Mouse (Mus musculus) layer of hippocampus, adult 8-10 months (tissue): ENCODE results near the gene Kif3b. TPM values are rescaled to one million over a fixed set of nuclear protein-coding genes. Genes with fewer than 3 reads are reported as not detected.
A peak's percentile ranks its signal among the peaks of the same experiment; 100 is the strongest.
"Not testable (repeated sequence)": the region's sequence is repeated elsewhere in the genome, so short reads cannot be mapped to it uniquely, and the experiment has no call there.

ENCODE experiments used
- DNase-seq, 2 experiments: peaks; one replicate each; pipeline ENCODE4 v3.0.0; 2022; ENCODE audit warnings: low spot score in 2 of 2
- total RNA-seq, 4 experiments: library from RNA; stranded (reverse); gene quantifications; 2 replicates each; pipeline ENCODE4 v1.2.4; 2022

Kif3b gene
- 10 to 100 TPM; 46.6 to 58.4 (median 52.2) TPM for total RNA-seq

DNA sequence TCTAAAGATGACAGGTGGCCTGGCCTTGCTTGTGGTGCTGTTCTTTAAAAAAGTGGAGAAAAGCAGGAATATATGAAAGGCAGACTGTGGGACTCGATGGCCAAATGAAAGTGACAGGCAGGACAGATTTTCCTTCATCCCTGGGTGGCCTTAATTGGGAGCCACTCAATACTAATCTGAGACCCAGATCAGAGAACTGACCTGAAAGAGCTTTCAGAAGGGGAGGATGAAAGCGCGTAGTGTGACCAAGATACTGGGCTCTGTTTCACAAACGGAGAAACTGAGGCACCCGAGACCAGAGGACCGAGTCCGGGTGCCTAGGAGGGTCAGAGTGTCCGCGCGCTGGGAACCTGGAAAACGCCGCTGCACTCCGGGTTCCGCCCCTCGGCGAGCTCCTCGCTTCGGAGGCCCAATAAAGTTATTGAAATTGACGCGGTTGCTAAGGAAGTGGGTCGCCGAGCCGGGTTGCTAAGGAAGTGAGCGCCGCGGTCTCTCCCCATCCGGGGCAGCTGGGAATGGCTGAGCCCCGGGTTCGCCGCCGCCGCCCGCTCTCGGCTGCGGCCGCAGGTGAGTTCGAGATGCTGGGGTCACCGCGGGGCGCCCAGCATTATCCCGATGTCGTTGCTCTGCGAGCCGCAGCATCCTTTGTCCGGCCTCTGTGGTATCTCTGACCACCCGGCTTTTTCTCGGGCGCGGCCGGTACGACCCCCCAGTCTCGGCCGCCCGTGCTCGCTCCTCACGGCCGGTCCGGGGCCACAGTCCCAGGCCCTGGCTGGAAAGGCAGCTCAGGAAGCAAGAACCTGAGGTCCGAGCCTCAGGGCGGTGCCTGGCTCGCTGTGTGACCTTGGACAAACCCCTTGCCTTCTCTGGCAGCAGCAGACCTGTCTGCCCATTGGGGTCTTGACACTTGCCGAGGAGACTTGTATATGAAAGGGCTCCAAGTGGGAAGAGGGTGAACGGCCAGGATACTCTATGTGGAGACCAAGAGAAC, at the start of gene Kif3b:
Gene Kif3b, plus strand, starts transcription at position 476 of the 991 bp plus-strand sequence.
- DNase-seq = peak; percentile 83 to 86

DNA sequence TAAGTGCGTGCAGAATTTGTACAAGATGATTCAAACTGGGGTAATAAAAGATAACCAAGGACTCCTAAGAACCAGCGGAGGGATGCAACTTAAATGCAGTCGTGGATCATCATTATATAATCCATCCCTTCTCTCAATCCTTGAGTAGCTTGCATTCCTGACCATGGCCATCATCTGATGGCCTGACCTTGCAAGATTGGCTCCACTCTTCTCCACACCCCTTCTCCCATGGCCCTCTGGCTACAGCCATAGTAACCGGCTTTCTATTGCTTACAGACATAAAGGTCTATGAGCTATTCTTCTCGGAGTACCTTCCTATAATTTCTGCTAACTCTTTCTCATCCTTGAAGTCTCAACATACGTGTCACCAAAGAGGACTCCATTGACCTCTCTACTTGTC, 49.1 kb upstream of the Kif3b start:
- no peak for DNase-seq

DNA sequence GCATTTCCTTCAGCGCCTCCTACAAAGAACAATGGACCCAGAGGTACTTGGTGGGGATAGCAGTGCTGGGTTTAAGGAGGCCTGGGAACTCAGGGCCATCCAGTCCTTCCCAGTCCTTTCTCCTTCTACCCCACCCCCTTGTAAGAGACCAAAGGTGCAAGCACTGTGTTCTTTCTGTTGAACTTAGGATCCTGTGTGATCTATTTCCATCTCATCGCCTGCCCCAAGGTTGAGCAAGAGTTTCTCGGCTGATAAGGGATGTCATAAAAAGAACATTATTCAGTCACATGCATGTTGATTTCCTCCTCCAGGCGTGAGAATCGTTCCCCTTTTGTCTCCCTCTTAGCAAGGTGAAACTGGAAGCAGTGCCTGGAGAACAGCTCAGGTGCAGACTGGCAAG, 41.5 kb upstream of the Kif3b start:
- DNase-seq = no peak

DNA sequence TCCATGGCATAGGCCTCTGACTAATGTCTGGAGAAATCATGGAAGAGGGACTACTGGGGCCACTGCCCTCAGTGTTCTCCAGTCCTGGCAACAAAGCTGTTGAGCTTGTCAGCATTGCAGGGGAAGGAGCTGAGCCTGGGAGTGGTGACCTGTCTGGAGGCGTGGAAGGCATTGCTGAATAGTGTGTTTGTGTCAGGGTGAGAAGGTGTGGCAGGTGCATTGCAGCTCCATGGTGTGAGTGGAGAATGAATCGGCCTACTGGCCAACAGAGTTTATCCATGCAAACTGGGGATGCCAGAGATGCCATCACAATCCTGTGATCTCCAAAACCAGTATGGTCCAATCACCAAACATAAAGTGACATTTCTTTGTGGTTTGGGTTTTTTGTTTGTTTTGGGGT, 34.6 kb upstream of the Kif3b start:
- no peak for DNase-seq

DNA sequence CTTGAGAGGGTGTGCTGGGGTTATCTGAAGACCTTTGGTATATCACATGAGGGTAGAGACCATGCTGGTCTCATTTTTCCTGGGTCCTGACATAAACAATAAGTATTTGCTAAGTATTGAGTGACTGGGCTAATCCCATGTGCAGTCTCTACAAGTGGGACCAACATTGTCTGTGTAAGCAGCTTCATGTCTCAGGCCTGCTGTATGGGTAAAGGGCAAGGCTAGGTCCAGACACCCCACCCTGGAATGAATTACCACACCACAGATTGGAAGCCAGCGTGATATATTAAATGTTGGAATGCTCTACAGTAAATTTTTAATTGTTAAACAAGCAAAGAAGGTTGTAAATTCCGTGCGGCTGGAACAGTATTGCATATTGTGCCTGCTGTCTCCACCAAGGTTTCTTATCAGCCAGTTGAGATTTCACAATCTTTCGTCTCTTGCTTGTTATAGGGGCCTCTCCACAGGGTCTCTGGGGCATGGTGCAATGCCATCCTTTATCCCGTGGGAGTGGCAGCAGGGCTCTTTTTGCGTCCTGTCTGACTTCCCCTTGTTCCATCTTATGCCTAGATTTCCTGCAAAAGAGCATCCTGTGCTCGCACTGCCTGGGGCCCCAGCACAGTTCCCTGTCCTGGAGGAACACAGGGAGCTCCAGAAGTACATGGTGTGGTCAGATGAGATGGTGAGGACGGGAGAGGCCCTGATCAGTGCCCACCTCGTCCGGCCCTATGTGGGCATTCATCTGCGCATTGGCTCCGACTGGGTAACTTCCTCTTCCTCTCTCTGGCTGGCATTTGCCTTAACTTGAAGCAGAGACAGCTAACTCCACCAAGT, 32.0 kb upstream of the Kif3b start:
- no peak for DNase-seq

DNA sequence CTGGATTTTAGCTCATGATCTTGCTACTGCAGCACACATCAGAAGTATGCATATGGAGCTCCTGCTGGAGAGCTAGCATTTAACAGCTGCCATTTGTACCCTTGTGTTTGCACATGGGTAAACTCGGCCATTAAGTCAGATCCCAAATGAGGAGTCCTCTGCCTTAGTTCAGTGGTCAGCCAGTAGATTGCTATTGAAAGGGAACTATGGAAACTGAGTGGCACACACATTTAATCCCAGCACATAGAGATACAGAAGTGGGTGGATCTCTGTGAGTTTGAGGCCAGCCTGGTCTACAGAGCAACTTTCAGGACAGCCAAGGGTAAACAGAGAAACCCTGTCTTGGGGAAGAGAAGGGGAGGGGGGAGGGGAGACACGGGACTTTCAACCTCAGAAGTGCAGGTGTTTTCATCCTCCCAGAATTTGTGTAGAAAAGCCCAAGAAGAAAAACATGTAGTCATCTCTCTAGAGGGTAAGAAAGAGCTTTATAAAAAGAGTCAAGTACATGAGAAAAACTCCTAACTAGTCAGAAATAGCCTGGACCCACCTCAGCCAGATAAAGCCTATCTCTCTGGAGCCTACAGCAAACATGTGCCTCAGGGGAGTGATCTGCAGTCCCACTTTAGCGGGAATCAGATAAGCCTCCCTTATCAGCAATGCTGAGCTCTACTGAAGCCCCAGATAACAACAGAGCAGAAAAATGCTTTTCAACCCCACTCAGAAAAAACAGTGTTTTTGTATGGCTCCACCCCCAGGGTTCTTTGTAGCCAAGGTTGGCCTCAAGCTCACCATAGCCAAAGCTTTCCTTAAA, 31.1 kb upstream of the Kif3b start:
- no peak for DNase-seq

DNA sequence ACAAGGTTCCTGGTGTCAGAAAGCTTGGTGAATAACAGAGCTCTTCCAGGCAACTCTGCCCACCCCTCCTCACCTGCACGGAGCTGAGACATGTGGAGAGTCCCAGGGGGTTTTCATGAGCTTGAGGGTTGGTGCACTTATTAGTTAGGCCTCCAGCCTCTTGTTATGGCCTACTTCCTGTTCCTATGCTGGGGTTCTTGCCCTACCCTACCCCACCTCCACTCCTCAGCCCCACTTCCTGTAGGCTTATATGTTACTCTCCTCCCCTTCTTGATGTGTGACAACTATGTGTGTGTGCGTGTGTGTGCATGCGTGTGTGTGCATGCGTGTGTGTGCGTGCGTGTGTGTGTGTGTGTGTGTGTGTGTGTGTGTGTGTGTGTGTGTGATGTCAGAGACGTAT, 28.2 kb upstream of the Kif3b start:
- DNase-seq = no peak

DNA sequence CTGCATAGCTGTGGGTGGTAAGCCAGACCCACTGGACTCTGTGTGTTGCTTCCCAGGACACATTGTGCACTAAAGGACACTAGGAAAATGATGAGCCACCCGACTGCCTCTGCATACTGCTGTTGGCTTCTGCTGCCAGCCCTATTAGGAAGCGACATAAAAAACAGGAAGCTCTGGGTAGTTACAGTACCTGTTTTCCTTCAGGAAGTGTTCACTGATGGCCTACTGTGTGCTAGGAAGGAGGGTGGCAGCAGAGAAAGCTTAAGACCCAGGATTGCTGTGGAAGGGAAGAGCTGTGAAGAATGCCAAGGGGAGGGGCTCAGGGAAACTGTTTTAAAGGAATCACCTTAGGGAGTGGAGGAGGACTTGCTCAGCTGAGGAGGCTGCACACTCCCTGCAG, 23.9 kb upstream of the Kif3b start:
- DNase-seq = no peak

DNA sequence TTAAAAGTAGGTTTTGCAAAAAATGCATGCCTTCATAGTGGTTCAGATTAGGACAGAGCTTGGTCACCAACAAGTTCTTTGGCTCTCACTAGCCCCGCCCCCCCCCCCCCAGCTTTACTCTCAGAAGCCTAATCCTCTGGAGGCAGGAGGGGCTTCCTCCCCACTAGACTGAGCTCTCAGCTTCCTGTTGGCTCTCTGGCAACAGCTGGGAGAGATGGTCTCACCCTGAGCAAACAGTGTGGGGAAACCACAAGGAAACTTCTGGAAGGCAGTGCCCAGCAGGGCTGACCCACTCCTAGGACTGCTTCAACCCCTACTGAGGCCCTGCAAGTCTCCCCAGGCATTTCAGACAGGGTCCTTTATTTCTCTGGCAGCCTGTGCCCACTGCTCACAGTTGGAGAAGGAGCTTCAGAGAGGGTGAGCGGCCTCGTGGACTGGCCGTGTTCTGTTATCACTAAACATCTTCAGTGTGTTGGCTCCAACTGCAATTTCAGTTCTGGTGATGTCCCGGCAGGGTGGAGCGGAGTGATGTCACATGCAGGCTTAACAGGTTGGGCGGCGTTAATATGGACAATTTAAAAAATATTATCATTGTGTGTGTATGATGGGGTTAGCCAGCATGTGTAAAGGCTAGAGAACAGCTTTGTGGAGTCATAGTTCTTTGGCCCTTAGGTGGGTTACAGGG, 20.8 kb upstream of the Kif3b start:
- not testable (repeated sequence) for DNase-seq

DNA sequence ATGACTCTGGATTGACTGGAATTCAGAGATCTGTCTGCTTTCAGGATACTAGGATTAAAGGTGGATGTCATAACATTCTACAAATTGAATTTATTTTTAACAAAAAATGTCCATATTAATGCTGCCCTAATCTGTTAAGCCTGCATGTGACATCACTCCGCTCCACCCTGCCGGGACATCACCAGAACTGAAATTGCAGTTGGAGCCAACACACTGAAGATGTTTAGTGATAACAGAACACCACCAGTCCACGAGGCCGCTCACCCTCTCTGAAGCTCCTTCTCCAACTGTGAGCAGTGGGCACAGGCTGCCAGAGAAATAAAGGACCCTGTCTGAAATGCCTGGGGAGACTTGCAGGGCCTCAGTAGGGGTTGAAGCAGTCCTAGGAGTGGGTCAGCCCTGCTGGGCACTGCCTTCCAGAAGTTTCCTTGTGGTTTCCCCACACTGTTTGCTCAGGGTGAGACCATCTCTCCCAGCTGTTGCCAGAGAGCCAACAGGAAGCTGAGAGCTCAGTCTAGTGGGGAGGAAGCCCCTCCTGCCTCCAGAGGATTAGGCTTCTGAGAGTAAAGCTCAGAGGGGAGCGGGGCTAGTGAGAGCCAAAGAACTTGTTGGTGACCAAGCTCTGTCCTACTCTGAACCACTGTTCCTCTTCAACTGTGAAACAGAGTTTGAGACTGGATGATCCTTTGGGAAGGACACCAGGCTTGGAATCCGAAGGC, 16.9 kb upstream of the Kif3b start:
- DNase-seq = not testable (repeated sequence)

DNA sequence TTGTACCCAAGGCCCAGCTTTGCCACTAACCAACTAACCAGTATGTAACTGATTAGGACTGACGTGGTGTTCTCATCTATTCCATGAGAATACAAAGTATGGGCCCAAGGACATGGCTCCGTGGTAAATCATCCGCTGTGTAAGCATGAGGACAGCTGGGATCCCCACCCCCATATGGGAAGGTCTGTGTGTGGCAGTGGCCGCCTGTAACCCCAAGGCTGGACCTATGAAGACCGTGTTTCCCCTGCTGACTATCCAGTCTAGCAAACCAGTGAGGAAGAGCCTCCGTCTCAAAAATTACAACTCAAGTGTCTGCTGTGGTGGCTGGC, 16.3 kb upstream of the Kif3b start:
- no peak for DNase-seq

DNA sequence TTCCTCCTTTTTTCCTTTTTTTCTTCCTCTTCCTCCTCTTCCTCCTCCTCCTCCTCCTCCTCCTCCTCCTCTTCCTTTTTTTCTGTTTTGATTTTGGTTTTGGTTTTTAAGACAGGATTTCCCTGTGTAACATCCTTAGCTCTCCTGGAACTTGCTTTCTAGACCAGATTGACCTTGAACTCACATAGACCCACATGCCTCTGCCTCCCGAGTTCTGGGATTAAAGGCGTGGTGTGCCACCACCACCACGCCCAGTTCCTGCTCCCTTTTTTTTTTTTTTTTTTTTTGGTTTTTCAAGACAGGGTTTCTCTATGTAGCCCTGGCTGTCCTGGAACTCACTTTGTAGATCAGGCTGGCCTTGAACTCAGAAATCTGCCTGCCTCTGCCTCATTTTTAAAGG, 15.6 kb upstream of the Kif3b start:
- not testable (repeated sequence) for DNase-seq

DNA sequence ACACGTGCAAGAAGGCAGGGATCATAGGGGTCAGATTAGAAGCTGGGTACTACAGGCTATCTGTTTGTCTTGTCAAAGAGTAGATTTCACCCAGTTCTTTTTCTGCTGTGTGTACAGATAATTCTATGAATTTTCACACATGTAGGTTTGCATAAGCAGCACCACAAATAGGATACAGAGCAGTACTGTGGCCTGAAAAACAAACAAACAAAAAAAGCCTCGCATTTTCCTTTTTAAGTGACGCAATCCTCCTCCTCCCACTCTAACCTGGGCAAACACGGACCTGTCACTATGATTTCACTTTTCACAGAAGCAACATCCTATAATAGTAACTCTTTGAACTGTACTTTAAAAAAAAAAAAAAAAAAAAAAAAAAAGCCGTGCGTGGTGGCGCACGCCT, 14.8 kb upstream of the Kif3b start:
- DNase-seq = no peak

DNA sequence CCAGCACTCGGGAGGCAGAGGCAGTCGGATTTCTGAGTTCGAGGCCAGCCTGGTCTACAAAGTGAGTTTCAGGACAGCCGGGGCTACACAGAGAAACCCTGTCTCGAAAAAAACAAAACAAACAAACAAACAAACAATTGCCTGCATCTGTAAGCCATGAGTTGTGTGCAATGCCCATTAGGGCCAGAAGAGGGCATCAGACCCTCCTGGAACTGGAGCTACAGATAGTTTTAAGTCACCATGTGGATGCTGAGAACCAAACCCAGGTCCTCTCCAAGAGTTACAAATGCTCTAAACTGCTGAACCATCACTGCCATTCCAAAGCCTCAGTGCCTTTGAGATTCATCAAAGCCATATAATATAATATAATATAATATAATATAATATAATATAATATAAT, 14.4 kb upstream of the Kif3b start:
- not testable (repeated sequence) for DNase-seq

DNA sequence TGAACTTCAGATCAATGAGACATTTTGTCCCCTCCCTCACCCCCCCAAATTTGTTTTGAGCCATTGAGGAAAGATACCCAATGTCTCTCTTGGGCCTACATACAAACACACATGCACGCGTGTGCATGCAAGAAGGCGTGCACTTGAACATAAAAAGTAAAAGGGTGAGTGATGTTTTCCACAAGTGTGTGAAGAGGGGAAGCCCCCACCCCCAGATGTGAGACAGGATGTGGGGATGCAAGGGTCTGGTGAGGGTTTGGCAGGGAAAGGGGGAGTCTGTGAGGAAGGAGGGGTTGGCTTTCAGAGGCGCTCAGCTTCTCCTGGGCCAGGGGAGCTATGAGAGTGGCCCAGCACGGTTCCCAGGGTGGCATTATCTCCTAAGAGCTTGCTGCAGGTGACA, 12.9 kb upstream of the Kif3b start:
- no peak for DNase-seq

DNA sequence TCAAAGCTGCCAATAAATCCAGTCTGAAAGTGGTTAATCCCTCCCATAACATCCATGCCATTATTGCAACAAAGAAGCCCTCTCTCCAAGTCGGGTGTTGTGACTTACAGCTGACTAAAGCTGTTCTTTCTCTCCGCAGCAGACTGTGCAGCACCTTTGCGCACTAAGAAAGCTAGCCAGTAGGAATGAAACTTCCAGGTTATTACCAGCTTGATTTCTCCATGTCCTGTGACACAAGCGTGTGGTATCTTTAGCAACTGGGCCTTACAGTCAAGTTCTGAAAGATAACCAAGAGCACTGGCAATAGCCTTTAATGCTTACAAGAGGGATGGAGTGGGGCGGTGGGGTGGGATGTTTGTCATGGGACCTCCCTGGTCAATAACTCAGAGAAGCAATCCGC, 7.3 kb upstream of the Kif3b start:
- no peak for DNase-seq

DNA sequence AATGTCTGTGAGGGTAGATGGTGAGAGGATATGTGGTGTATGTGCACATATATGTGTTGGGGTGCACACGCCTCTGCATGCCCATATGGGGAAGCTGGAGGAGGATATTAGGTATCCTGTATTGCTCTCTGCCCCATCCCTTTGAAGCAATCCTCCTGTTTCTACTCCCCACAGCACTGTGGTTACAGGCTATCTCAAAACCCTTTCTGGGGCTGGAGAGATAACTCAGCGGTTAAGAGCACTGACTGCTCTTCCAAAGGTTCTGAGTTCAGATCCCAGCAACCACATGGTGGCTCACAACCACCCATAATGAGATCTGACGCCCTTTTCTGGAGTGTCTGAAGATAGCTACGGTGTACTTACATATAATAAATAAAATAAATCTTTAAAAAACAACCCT, 4.7 kb upstream of the Kif3b start:
- no peak for DNase-seq

DNA sequence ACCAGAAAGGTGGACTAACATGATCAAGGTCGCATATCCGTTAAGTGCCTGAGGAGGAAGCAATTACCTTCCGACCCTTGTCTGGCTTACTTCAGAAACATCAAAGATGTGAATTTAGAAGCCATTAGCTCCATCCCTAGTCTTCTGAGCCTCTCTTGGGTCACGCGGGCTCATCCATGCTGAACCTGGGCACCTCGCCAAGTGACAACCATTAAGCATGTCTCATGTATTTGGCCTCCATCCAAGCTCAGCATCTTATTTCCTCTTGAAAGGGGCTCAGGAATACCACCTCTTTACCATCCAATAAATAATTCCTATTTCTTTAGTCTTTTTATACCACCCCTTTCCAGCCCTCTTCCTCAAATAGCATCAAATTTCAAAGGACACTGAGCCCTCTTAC, 3.4 kb upstream of the Kif3b start:
- no peak for DNase-seq

DNA sequence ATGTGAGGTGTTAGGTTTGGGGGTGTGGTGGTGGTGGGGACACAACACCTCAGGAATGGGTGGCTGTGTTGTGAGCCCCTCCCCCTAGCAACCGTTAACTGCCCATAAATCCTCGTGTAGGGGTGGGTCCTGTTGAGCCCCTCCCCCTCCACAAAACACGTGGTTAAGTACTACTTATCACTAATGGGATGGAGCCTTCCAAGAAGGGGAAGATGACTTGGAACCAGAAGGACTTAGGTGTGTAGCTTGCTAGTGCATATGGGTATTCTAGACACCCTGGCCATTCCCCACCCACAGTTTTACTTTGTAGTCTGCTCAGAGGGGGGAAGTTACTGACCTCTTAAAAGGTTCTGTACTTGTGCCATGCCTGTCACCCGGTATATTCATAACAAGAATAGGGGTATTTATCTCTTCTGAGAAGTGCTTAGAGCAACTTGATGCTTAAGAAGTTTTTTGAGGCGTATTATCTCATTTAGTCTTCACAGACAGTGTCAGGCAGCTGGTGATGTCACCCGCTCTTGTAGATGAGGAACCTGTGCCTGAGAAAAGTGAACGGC, 1.2 kb downstream of the Kif3b start:
- no peak for DNase-seq

DNA sequence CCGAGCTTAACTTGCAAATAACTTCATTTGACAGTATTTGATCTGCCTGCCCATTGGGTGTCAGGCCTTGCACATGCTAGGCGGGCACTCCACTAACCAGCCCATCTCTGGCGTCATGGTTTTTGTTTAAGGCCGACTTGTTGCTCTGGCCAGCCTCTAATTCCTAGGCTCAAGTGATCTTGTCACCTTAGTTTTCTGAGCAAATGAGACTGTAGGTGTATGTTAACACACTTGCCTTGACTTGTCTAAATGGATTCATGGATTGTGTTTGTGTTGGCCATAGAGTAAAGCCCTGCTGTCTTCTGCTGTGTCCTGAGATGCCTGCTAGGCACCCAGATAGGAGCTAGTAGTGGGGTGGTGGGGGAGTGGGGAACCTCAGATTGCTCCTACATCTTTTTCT, 4.0 kb downstream of the Kif3b start:
- DNase-seq = no peak
